In genomic region chr13:24280439-24281431, GRCm38 (mm10) we compare ENCODE assay signal across 8 mouse cellular contexts. TPM values are rescaled to one million over a fixed set of nuclear protein-coding genes. Genes with fewer than 3 reads are reported as not detected.
A peak's percentile ranks its signal among the peaks of the same experiment; 100 is the strongest.
DNase-seq lines count a peak whose midpoint lies in the region; ATAC-seq and TF ChIP-seq lines count a peak whose summit lies in the region.

Gene Carmil1 (minus strand): TSS chr13:24280795.

- H3K27me3 ChIP-seq in intestine, embryonic 15.5 days (replicated peaks), result no peaks in the 10 kb centered on the region

- H3K36me3 ChIP-seq in intestine, embryonic 15.5 days, result no peaks in the 10 kb centered on the region

- intact Hi-C loops in left cerebral cortex, postnatal 14 days (cut with DNase I), result loop anchor here (2.0 to 5.0 kb wide), 2 partner anchors 166 to 253 kb away; no protein-coding TSS in a partner anchor

- peak within 1 kb of the TSS; percentile 83 for H3K9ac ChIP-seq in intestine, embryonic 15.5 days

- ATAC-seq in intestine, embryonic 15.5 days, result peak; percentile 98
- ATAC-seq in megakaryocyte-erythroid progenitor cell, adult 5-6 weeks (replicated peaks; ENCODE audit: low FRiP score, low TSS enrichment, poor library complexity, severe bottlenecking), result peak; percentile 80

- peak; percentile 57 for TF ChIP-seq CTCF in cortical plate, adult 2 months (IDR thresholded peaks at IDR 0.05; ENCODE audit: extremely low read depth, insufficient read depth, low read length)

- H3K4me1 ChIP-seq in cortical plate, adult 2 months (ENCODE audit: control insufficient read depth, insufficient read depth, low read length), result peaks cover 5% of the 10 kb centered on the region; the same call in 1 of the 2 replicates
- 0 out of 2 replicates have a peak, but pooled peaks cover 12% of the 10 kb centered on the region for H3K4me1 ChIP-seq in intestine, embryonic 15.5 days (replicated peaks)

- peak within 1 kb of the TSS; percentile 88 for H3K4me3 ChIP-seq in cortical plate, adult 2 months (ENCODE audit: insufficient read depth, low read length)
- peak within 1 kb of the TSS; percentile 86 for H3K4me3 ChIP-seq in intestine, embryonic 15.5 days (replicated peaks)

- no peaks in the 10 kb centered on the region for H3K9me3 ChIP-seq in intestine, embryonic 15.5 days

- peak within 1 kb of the TSS; percentile 81 for H3K4me2 ChIP-seq in intestine, embryonic 15.5 days (replicated peaks)

- TF ChIP-seq POLR2A in cortical plate, adult 2 months (IDR thresholded peaks at IDR 0.05; ENCODE audit: extremely low read depth, insufficient read depth, low read length), result peak; percentile 10; the same call in 1 of the 2 replicates

- peak; percentile 92 for DNase-seq in ZHBTc4 (ENCODE audit: low read depth, low spot score)
- DNase-seq in gastrocnemius, postnatal 25 days, result peak; percentile 78
- DNase-seq in left cerebral cortex, postnatal 14 days (ENCODE audit: low spot score in 2 of 2), result peak; percentile 86 to 88
- DNase-seq in right cerebral cortex, postnatal 36 days (ENCODE audit: low spot score in 2 of 2), result peak; percentile 80 to 83
- DNase-seq in urinary bladder, postnatal 4 days (ENCODE audit: low spot score in 2 of 2), result peak; percentile 81 to 83

- peak within 1 kb of the TSS; percentile 65 for H3K27ac ChIP-seq in cortical plate, adult 2 months (ENCODE audit: insufficient read depth, low read length)
- peak within 1 kb of the TSS; percentile 94 for H3K27ac ChIP-seq in intestine, embryonic 15.5 days

- WGBS in intestine, embryonic 15.5 days, result under 1% methylated on average over 95 of the region's 96 CpGs

RNA-seq across cellular contexts. Expression of gene Carmil1, which starts in this region (rescaled TPM):
- 21.5 and 22.9 TPM in 2 replicates for polyA plus RNA-seq in cortical plate, adult 2 months (2012; rRNA removed)
- total RNA-seq in gastrocnemius, postnatal 25 days (2021), result 1 to 10 TPM; 1.9 to 3.0 TPM
- polyA plus RNA-seq in intestine, embryonic 15.5 days (2015; fragmentation: Nextera tagmentation; extraction: Ambion mirVana), result 40.0 and 40.3 TPM in 2 replicates
- total RNA-seq in left cerebral cortex, postnatal 14 days (2021), result 10 to 100 TPM; 44.2 to 46.3 TPM
- total RNA-seq in megakaryocyte-erythroid progenitor cell, adult 5-6 weeks (2014; fragmentation: Nextera tagmentation), result not detected in 2 replicates
- total RNA-seq in megakaryocyte-erythroid progenitor cell, adult 5-6 weeks (2017), result not detected in 2 replicates

Comparison
In these comparisons a context has a peak if more than half of its experiments do, and no peak if none do; other contexts are left out.
1. Peak in every context shown above with its lines: DNase-seq, ATAC-seq, H3K4me3 ChIP-seq and H3K27ac ChIP-seq.
2. RNA of gene Carmil1 (total RNA-seq): 44.2 to 46.3 TPM in left cerebral cortex, postnatal 14 days; 1.9 to 3.0 TPM in gastrocnemius, postnatal 25 days and not detected in megakaryocyte-erythroid progenitor cell, adult 5-6 weeks; every median in the first group is over 10 times any median in the second.
3. Peak in ATAC-seq in megakaryocyte-erythroid progenitor cell, adult 5-6 weeks; RNA of the gene not detected or under 1 TPM.